Mouse (Mus musculus) regulatory T cell (primary cell): ENCODE data around the gene Dync1i1.

ENCODE experiments used
- in situ Hi-C: fragments of 300-600 bp; cut with MboI, MseI; formaldehyde crosslinking; loops from one replicate; pipeline ENCODE4 v1.15.1; 2025; ENCODE audit warnings: high pct_unique_total_duplicates

Gene Dync1i1

GRCm38 (mm10) chr6:5770283-5770682 is 44.8 kb downstream of the Dync1i1 start:
- in situ Hi-C loops: no loop called here

- in situ Hi-C loops: no loop called here
These were observed 50.0 kb downstream of the Dync1i1 start for GRCm38 (mm10) chr6:5775461-5775860.

DNA sequence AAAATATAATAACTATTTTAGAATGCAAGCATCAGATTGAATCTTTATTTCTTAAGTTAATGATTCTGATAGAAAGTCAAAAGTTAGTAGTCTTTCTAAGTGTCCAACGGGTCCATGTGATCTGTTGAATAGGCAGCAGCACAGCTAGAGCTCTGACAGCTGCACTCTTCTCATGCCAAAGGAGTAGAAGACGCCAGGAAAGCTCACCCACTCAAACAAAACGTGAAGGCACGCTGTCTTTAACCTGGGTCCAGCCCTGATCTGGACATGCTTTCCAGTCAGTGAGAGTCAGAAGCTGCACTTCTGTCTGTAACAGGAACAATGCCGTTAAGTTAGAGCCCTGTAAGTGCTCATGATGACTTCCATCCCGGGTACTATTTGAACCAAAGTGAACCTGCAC is 56.3 kb downstream of the Dync1i1 start:
- in situ Hi-C loops: no loop called here

GRCm38 (mm10) chr6:5783830-5784229 is 58.4 kb downstream of the Dync1i1 start:
- in situ Hi-C loops: no loop called here

DNA sequence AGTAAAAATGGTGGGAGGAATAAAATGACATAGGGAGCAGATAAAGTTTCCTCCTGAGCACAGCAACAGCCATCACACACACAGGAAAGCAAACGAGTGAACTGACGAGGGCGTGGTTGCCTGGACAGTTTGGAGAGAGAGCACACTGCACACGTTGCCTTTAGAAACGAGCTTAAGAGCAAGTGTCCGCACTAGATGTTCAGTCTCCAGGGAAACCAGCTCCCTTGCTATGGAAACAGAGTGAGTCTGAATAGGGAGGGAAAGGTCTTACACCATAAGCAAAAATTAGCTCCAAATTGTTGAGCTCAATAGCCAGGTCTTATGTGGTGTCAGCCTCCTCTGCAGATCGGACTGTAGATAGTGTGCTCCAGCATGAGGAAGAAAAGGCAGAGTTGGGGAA is 65.2 kb downstream of the Dync1i1 start:
- in situ Hi-C loops: no loop called here

GRCm38 (mm10) chr6:5794106-5794753 is 68.8 kb downstream of the Dync1i1 start:
- in situ Hi-C loops: no loop called here

- in situ Hi-C loops: no loop called here
These were observed 69.9 kb downstream of the Dync1i1 start for GRCm38 (mm10) chr6:5795314-5795713.

DNA sequence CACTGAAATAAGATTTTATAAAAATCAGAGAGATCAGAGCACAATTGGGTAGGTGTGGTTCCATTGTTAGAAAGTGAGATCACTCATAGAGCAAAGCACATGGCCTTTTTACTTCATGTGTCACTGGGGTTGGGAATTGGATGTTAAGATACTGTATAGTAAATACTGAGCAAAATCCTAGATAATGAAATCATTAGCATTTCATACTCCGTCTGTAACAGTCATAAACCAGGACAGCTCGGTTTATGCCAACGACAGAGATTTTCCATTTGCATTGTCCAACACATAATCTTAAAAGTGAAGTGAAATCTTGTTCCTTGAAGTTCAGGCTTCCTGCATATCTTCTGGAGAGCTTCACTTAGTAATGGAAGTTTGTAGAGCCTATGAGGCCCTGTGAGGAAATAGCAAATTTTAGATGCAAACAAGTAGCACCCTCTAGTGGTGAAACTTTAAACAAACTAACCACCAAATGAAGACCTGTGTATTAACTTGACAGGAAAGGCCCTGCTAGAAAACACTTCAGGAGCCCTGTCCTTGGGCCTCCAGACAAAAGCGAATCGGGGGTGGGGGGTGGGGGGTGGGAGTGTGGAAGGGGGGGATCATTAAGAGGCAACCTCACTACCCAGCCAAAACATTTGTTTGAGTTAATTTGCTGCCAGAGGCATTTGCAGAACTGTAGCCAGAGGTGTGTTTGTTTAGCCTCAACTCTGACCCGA is 76.8 kb downstream of the Dync1i1 start:
- in situ Hi-C loops: loop anchor here (5.0 kb wide), 1 partner anchor 170 kb away; no protein-coding TSS in a partner anchor

GRCm38 (mm10) chr6:5802840-5803491 is 77.5 kb downstream of the Dync1i1 start:
- in situ Hi-C loops: loop anchor here (5.0 kb wide), 1 partner anchor 171 kb away; no protein-coding TSS in a partner anchor

DNA sequence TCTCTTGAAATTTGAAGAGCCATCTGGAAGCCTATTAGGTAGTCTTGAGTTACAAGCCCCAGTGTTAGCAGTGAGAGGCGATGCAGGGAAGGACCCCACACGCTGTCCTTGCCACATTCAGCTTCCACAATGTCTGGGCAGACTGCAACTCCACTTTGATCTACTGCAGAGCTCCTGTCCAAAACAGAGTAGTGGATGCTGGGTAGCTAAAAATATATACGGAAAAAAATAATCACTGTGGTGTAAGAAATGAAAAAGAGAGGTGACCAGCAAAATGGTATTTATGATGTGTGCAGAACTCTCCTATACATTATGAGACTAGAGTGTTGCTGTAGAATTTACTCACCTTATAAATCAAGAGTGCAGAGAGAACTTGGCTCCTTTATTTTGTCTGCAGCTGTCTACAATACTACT is 82.6 kb downstream of the Dync1i1 start:
- in situ Hi-C loops: no loop called here

- in situ Hi-C loops: no loop called here
These were observed 86.6 kb downstream of the Dync1i1 start for GRCm38 (mm10) chr6:5812076-5812475.

DNA sequence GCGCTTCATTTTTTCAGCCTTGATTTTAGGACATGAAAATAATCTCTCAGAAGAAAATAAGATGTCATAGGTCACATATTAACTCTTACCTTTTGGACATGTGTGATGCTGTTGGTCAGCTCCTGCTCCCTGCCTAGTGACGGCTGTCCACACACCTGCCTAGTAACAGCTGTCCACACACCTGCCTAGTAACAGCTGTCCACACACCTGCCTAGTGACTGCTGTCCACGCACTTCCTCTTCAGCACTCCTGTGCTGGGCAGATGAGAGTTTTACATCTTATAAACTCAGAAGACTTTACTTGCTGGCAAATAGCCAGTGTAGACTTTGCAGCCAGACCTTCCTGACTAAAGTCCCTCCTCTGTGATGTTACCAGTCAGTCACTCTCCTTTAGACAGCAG is 94.2 kb downstream of the Dync1i1 start:
- in situ Hi-C loops: no loop called here

DNA sequence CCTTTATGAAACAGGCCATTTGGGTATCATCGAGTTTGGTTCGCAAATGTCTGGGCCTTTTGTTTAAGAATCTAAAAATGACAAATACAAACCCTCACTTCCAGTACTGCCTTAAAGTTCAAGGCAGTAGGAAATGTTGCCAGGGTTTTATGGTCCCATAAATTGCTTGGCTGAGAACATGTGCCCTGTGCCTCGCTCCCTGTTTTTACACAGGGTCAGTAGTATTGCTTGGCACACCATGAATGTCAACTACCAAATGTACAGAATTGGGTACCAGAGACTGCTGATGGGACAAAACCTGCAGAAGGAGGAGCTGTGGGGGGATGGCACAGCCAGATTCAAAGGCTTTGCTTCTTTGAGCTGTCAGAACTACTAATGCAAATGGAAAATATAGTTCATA is 100.0 kb downstream of the Dync1i1 start:
- in situ Hi-C loops: no loop called here

- in situ Hi-C loops: no loop called here
These were observed 101.6 kb downstream of the Dync1i1 start for GRCm38 (mm10) chr6:5827064-5827463.

GRCm38 (mm10) chr6:5828409-5828974 is 103.1 kb downstream of the Dync1i1 start:
- in situ Hi-C loops: no loop called here

- in situ Hi-C loops: no loop called here
These were observed 103.7 kb downstream of the Dync1i1 start for GRCm38 (mm10) chr6:5829148-5829547.

GRCm38 (mm10) chr6:5830717-5831116 is 105.3 kb downstream of the Dync1i1 start:
- in situ Hi-C loops: no loop called here

GRCm38 (mm10) chr6:5831233-5831632 is 105.8 kb downstream of the Dync1i1 start:
- in situ Hi-C loops: no loop called here

GRCm38 (mm10) chr6:5832838-5833237 is 107.4 kb downstream of the Dync1i1 start:
- in situ Hi-C loops: no loop called here

GRCm38 (mm10) chr6:5842466-5842865 is 117.0 kb downstream of the Dync1i1 start:
- in situ Hi-C loops: no loop called here

- in situ Hi-C loops: no loop called here
These were observed 120.7 kb downstream of the Dync1i1 start for GRCm38 (mm10) chr6:5846154-5846553.

GRCm38 (mm10) chr6:5854048-5854836 is 128.8 kb downstream of the Dync1i1 start:
- in situ Hi-C loops: no loop called here
